ENCODE assay signal across 16 mouse cellular contexts in the genomic region with DNA sequence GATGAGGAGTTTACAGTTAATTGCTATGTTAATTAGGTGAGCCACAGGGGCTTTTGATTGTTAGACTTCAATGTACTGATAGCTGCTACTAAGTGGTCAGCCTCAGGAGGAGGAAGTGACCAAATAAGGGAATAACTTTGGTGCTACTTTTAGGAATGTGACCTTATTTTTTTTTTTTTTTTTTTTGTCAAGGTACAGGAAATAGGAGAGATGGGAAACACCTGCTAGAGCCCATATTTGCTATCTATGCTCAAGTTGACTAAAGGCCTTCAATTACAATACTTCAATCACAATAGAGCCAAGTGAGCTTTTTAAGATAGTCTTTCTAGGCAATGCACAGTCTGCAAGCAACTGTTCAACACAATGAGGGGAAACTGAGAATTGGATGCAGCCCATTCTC. TPM values are rescaled to one million over a fixed set of nuclear protein-coding genes. Genes with fewer than 3 reads are reported as not detected.
"Had no signal": no experiment of that assay in that cellular context is flagged by ENCODE, and none has a peak within 500 bp of the region (broad histone marks: within the 10 kb centered on the region; RNA-seq: fewer than 3 reads in every experiment).

No protein-coding gene starts in this region.

- H3K36me3 ChIP-seq: neural tube, embryonic 15.5 days; stomach, embryonic 15.5 days had no signal

- H3K4me3 ChIP-seq: neural tube, embryonic 15.5 days; stomach, embryonic 15.5 days had no signal

- H3K4me1 ChIP-seq: neural tube, embryonic 15.5 days; stomach, embryonic 15.5 days had no signal

- H3K9me3 ChIP-seq: neural tube, embryonic 15.5 days; stomach, embryonic 15.5 days had no signal

- H3K9ac ChIP-seq: neural tube, embryonic 15.5 days; stomach, embryonic 15.5 days had no signal

- H3K27ac ChIP-seq: neural tube, embryonic 15.5 days; stomach, embryonic 15.5 days; stomach, postnatal 0 days had no signal

- DNase-seq: retina, postnatal 1 day; right cerebral cortex, adult 18-20 months; right cerebral cortex, postnatal 14 days; right cerebral cortex, postnatal 25 days; right cerebral cortex, postnatal 4 days; spleen, adult 18-20 months; thymus, adult 18-20 months; thymus, adult 2 months; thymus, postnatal 14 days; thymus, postnatal 25 days; thymus, postnatal 36 days; thymus, postnatal 4 days had no signal

RNA-seq across cellular contexts. Expression of a gene that starts 4.3 kb away (rescaled TPM):
- total RNA-seq: neutrophil, adult 5-6 weeks had no signal

RNA-seq across cellular contexts. Expression of a gene that starts 30.4 kb away (rescaled TPM):
- total RNA-seq: neutrophil, adult 5-6 weeks had no signal

RNA-seq across cellular contexts. Expression of a gene that starts 49.8 kb away (rescaled TPM):
- total RNA-seq: neutrophil, adult 5-6 weeks had no signal

RNA-seq across cellular contexts. Expression of a gene that starts 59.5 kb away (rescaled TPM):
- total RNA-seq: neutrophil, adult 5-6 weeks had no signal
